Mouse (Mus musculus) thymus, adult 2 months (tissue): ENCODE data around the gene Sfrp5.

Experiments used
- CTCF ChIP-seq: fragments of 200-500 bp; IDR thresholded peaks from 2 replicates; pipeline ENCODE4 v1.5.1; 2012; ENCODE audit warnings: mild to moderate bottlenecking, control low read depth, low read length, moderate library complexity, borderline replicate concordance; ENCODE audit not compliant: control insufficient read depth, poor library complexity, insufficient read depth; ENCODE audit errors: extremely low read depth
- POLR2A ChIP-seq: fragments of 200-500 bp; IDR thresholded peaks from 2 replicates; pipeline ENCODE4 v1.6.1; 2012; ENCODE audit warnings: mild to moderate bottlenecking, low read length, control low read depth, moderate library complexity; ENCODE audit not compliant: control insufficient read depth, poor library complexity, insufficient read depth; ENCODE audit errors: extremely low read depth

- TF ChIP-seq CTCF (no peak), POLR2A (no peak)
Measured at GRCm38 (mm10) chr19:42205201-42205600, 3.1 kb upstream of the Sfrp5 start.
